Mouse (Mus musculus): Measurements from ENCODE around the gene Galns. TPM values are rescaled to one million over a fixed set of nuclear protein-coding genes. Genes with fewer than 3 reads are reported as not detected.
A peak's percentile ranks its signal among the peaks of the same experiment; 100 is the strongest.

Gene Galns
- polyA plus RNA-seq, 1 experiment from 2014 or later: 12.5 TPM

- 2% methylated on average over 52 of the region's 52 CpGs for WGBS
- Histone ChIP-seq H3K4me1 (ENCODE audit: insufficient read depth) (peaks cover 18% of the 10 kb centered on the region), H3K4me3 (ENCODE audit: low read depth, low read length) (peak overlapping the region; percentile 82), H3K36me3 (ENCODE audit: insufficient read depth) (0 out of 2 replicates have a peak, but pooled peaks cover 6% of the 10 kb centered on the region), H3K9ac (peak overlapping the region; percentile 94), H3K27ac (ENCODE audit: low read depth) (peak overlapping the region; percentile 92), H3K4me2 (peak overlapping the region; percentile 93), H3K9me3 (ENCODE audit: low read depth, low read length) (no peaks in the 10 kb centered on the region), H3K27me3 (ENCODE audit: insufficient read depth, low read length) (no peaks in the 10 kb centered on the region)
- ATAC-seq (ENCODE audit: insufficient read depth): peak; percentile 50
- TF ChIP-seq CTCF (IDR thresholded peaks at IDR 0.05; ENCODE audit: low read depth): no peak
- DNase-seq: peak; percentile 78
Measured at GRCm38 (mm10) chr8:122550234-122550994, 60.8 kb downstream of the Galns start.

GRCm38 (mm10) chr8:122548891-122549439 lies 62.3 kb downstream of the Galns start:
- Histone ChIP-seq H3K4me3 (ENCODE audit: low read depth, low read length) (peak overlapping the region; percentile 82), H3K27me3 (ENCODE audit: insufficient read depth, low read length) (no peaks in the 10 kb centered on the region), H3K27ac (ENCODE audit: low read depth) (peak overlapping the region; percentile 69), H3K4me1 (ENCODE audit: insufficient read depth) (peaks cover 18% of the 10 kb centered on the region), H3K36me3 (ENCODE audit: insufficient read depth) (0 out of 2 replicates have a peak, but pooled peaks cover 6% of the 10 kb centered on the region), H3K4me2 (peak overlapping the region; percentile 93), H3K9ac (peak overlapping the region; percentile 94; the same call in 1 of the 2 replicates), H3K9me3 (ENCODE audit: low read depth, low read length) (no peaks in the 10 kb centered on the region)
- DNase-seq (no peak), ATAC-seq (ENCODE audit: insufficient read depth) (no peak)
- 79% methylated on average over 3 of the region's 3 CpGs for WGBS
- no peak for TF ChIP-seq CTCF (IDR thresholded peaks at IDR 0.05; ENCODE audit: low read depth)

- Histone ChIP-seq H3K4me3 (ENCODE audit: low read depth, low read length) (no peak overlapping the region), H3K27ac (ENCODE audit: low read depth) (peak overlapping the region; percentile 69), H3K4me2 (peak overlapping the region; percentile 93), H3K9me3 (ENCODE audit: low read depth, low read length) (no peaks in the 10 kb centered on the region), H3K4me1 (ENCODE audit: insufficient read depth) (peaks cover 18% of the 10 kb centered on the region), H3K27me3 (ENCODE audit: insufficient read depth, low read length) (no peaks in the 10 kb centered on the region), H3K36me3 (ENCODE audit: insufficient read depth) (peaks cover 12% of the 10 kb centered on the region; the same call in 1 of the 2 replicates), H3K9ac (no peak overlapping the region; the same call in 1 of the 2 replicates)
- no peak for TF ChIP-seq CTCF (IDR thresholded peaks at IDR 0.05; ENCODE audit: low read depth)
- WGBS: 54% methylated on average over 13 of the region's 13 CpGs
- no peak for DNase-seq
- no peak for ATAC-seq (ENCODE audit: insufficient read depth)
Measured at GRCm38 (mm10) chr8:122548331-122548730, 62.9 kb downstream of the Galns start.

- H3K4me2 ChIP-seq: peak overlapping the region; percentile 93
- H3K9me3 ChIP-seq (ENCODE audit: low read depth, low read length): no peaks in the 10 kb centered on the region
- peak overlapping the region; percentile 19; the same call in 1 of the 2 replicates for H3K4me3 ChIP-seq (ENCODE audit: low read depth, low read length)
- no peaks in the 10 kb centered on the region for H3K27me3 ChIP-seq (ENCODE audit: insufficient read depth, low read length)
- peaks cover 17% of the 10 kb centered on the region; the same call in 1 of the 2 replicates for H3K36me3 ChIP-seq (ENCODE audit: insufficient read depth)
- ATAC-seq (ENCODE audit: insufficient read depth): 0 out of 2 replicates have a peak, but pooled peaks have one; percentile 5
- no peak for TF ChIP-seq CTCF (IDR thresholded peaks at IDR 0.05; ENCODE audit: low read depth)
- 31% methylated on average over 5 of the region's 5 CpGs for WGBS
- H3K27ac ChIP-seq (ENCODE audit: low read depth): peak overlapping the region; percentile 69
- H3K4me1 ChIP-seq (ENCODE audit: insufficient read depth): peaks cover 18% of the 10 kb centered on the region
- peak overlapping the region; percentile 44 for H3K9ac ChIP-seq
- peak; percentile 59 for DNase-seq
Measured at GRCm38 (mm10) chr8:122547815-122548214, 63.4 kb downstream of the Galns start.

- ATAC-seq (ENCODE audit: insufficient read depth): no peak
- Histone ChIP-seq H3K4me1 (ENCODE audit: insufficient read depth) (peaks cover 18% of the 10 kb centered on the region), H3K36me3 (ENCODE audit: insufficient read depth) (peaks cover 22% of the 10 kb centered on the region; the same call in 1 of the 2 replicates), H3K4me2 (peak overlapping the region; percentile 93), H3K9me3 (ENCODE audit: low read depth, low read length) (no peaks in the 10 kb centered on the region), H3K4me3 (ENCODE audit: low read depth, low read length) (peak overlapping the region; percentile 19), H3K27ac (ENCODE audit: low read depth) (peak overlapping the region; percentile 69), H3K27me3 (ENCODE audit: insufficient read depth, low read length) (no peaks in the 10 kb centered on the region), H3K9ac (peak overlapping the region; percentile 44)
- no peak for TF ChIP-seq CTCF (IDR thresholded peaks at IDR 0.05; ENCODE audit: low read depth)
- WGBS: 41% methylated on average over 24 of the region's 24 CpGs
- DNase-seq: peak; percentile 74
Measured at GRCm38 (mm10) chr8:122546811-122547453, 64.3 kb downstream of the Galns start.

GRCm38 (mm10) chr8:122546066-122546755 lies 65.1 kb downstream of the Galns start:
- Histone ChIP-seq H3K9me3 (ENCODE audit: low read depth, low read length) (no peaks in the 10 kb centered on the region), H3K4me2 (peak overlapping the region; percentile 93), H3K36me3 (ENCODE audit: insufficient read depth) (peaks cover 22% of the 10 kb centered on the region; the same call in 1 of the 2 replicates), H3K4me1 (ENCODE audit: insufficient read depth) (peaks cover 18% of the 10 kb centered on the region), H3K27ac (ENCODE audit: low read depth) (peak overlapping the region; percentile 69), H3K9ac (peak overlapping the region; percentile 44; the same call in 1 of the 2 replicates), H3K27me3 (ENCODE audit: insufficient read depth, low read length) (no peaks in the 10 kb centered on the region), H3K4me3 (ENCODE audit: low read depth, low read length) (no peak overlapping the region; the same call in 1 of the 2 replicates)
- TF ChIP-seq CTCF (IDR thresholded peaks at IDR 0.05; ENCODE audit: low read depth): no peak
- 74% methylated on average over 7 of the region's 7 CpGs for WGBS
- ATAC-seq (ENCODE audit: insufficient read depth) (no peak), DNase-seq (no peak)

All from lung, embryonic 14.5 days (tissue).